Mouse (Mus musculus): ENCODE results near the gene Grb10. TPM values are rescaled to one million over a fixed set of nuclear protein-coding genes. Genes with fewer than 3 reads are reported as not detected.

Grb10 gene
- polyA plus RNA-seq, 1 experiment, result 784 TPM

GRCm38 (mm10) chr11:11931688-11932087 lies 106.8 kb downstream of the Grb10 start:
- no peak overlapping the region for H3K27ac ChIP-seq (ENCODE audit: insufficient read depth, low read length)
- H3K4me3 ChIP-seq (ENCODE audit: insufficient read depth, low read length), result no peak overlapping the region
- H3K4me1 ChIP-seq (ENCODE audit: control insufficient read depth, insufficient read depth, low read length), result no peaks in the 10 kb centered on the region
- no peak for TF ChIP-seq POLR2A (IDR thresholded peaks at IDR 0.05; ENCODE audit: low read depth, low read length)

- H3K27ac ChIP-seq (ENCODE audit: insufficient read depth, low read length), result no peak overlapping the region
- H3K4me3 ChIP-seq (ENCODE audit: insufficient read depth, low read length), result no peak overlapping the region
- TF ChIP-seq POLR2A (IDR thresholded peaks at IDR 0.05; ENCODE audit: low read depth, low read length), result no peak
- TF ChIP-seq CTCF (IDR thresholded peaks at IDR 0.05; ENCODE audit: borderline replicate concordance, insufficient read depth, low read length), result no peak
- H3K4me1 ChIP-seq (ENCODE audit: control insufficient read depth, insufficient read depth, low read length), result no peaks in the 10 kb centered on the region
These were observed 108.0 kb downstream of the Grb10 start for GRCm38 (mm10) chr11:11930527-11930926.

GRCm38 (mm10) chr11:11929059-11929458 lies 109.4 kb downstream of the Grb10 start:
- H3K4me3 ChIP-seq (ENCODE audit: insufficient read depth, low read length), result no peak overlapping the region
- TF ChIP-seq POLR2A (IDR thresholded peaks at IDR 0.05; ENCODE audit: low read depth, low read length) (no peak), CTCF (IDR thresholded peaks at IDR 0.05; ENCODE audit: borderline replicate concordance, insufficient read depth, low read length) (no peak)
- H3K4me1 ChIP-seq (ENCODE audit: control insufficient read depth, insufficient read depth, low read length), result no peaks in the 10 kb centered on the region
- H3K27ac ChIP-seq (ENCODE audit: insufficient read depth, low read length), result no peak overlapping the region

- Histone ChIP-seq H3K27ac (ENCODE audit: insufficient read depth, low read length) (no peak overlapping the region), H3K4me3 (ENCODE audit: insufficient read depth, low read length) (no peak overlapping the region), H3K4me1 (ENCODE audit: control insufficient read depth, insufficient read depth, low read length) (no peaks in the 10 kb centered on the region)
- TF ChIP-seq CTCF (IDR thresholded peaks at IDR 0.05; ENCODE audit: borderline replicate concordance, insufficient read depth, low read length) (no peak), POLR2A (IDR thresholded peaks at IDR 0.05; ENCODE audit: low read depth, low read length) (no peak)
These were observed 109.9 kb downstream of the Grb10 start for GRCm38 (mm10) chr11:11928586-11928985.

- Histone ChIP-seq H3K27ac (ENCODE audit: insufficient read depth, low read length) (no peak overlapping the region), H3K4me3 (ENCODE audit: insufficient read depth, low read length) (no peak overlapping the region), H3K4me1 (ENCODE audit: control insufficient read depth, insufficient read depth, low read length) (no peaks in the 10 kb centered on the region)
- TF ChIP-seq CTCF (IDR thresholded peaks at IDR 0.05; ENCODE audit: borderline replicate concordance, insufficient read depth, low read length), result no peak
- TF ChIP-seq POLR2A (IDR thresholded peaks at IDR 0.05; ENCODE audit: low read depth, low read length), result no peak
These were observed 114.6 kb downstream of the Grb10 start for GRCm38 (mm10) chr11:11923900-11924299.

GRCm38 (mm10) chr11:11923345-11923744 lies 115.1 kb downstream of the Grb10 start:
- Histone ChIP-seq H3K4me3 (ENCODE audit: insufficient read depth, low read length) (no peak overlapping the region), H3K4me1 (ENCODE audit: control insufficient read depth, insufficient read depth, low read length) (no peaks in the 10 kb centered on the region), H3K27ac (ENCODE audit: insufficient read depth, low read length) (no peak overlapping the region)
- TF ChIP-seq POLR2A (IDR thresholded peaks at IDR 0.05; ENCODE audit: low read depth, low read length), result no peak
- no peak for TF ChIP-seq CTCF (IDR thresholded peaks at IDR 0.05; ENCODE audit: borderline replicate concordance, insufficient read depth, low read length)

GRCm38 (mm10) chr11:11922106-11922505 lies 116.4 kb downstream of the Grb10 start:
- no peak for TF ChIP-seq POLR2A (IDR thresholded peaks at IDR 0.05; ENCODE audit: low read depth, low read length)
- TF ChIP-seq CTCF (IDR thresholded peaks at IDR 0.05; ENCODE audit: borderline replicate concordance, insufficient read depth, low read length), result no peak
- H3K4me3 ChIP-seq (ENCODE audit: insufficient read depth, low read length), result no peak overlapping the region

GRCm38 (mm10) chr11:11907703-11908413 lies 130.6 kb downstream of the Grb10 start:
- Histone ChIP-seq H3K27ac (ENCODE audit: insufficient read depth, low read length) (peak overlapping the region; percentile 50; the same call in 1 of the 2 replicates), H3K4me1 (ENCODE audit: control insufficient read depth, insufficient read depth, low read length) (no peaks in the 10 kb centered on the region), H3K4me3 (ENCODE audit: insufficient read depth, low read length) (no peak overlapping the region)
- TF ChIP-seq POLR2A (IDR thresholded peaks at IDR 0.05; ENCODE audit: low read depth, low read length) (no peak), CTCF (IDR thresholded peaks at IDR 0.05; ENCODE audit: borderline replicate concordance, insufficient read depth, low read length) (no peak)

More at GRCm38 (mm10) chr11:11922106-11922505, 116.4 kb downstream of the Grb10 start:
- H3K27ac ChIP-seq (ENCODE audit: insufficient read depth, low read length), result no peak overlapping the region
- H3K4me1 ChIP-seq (ENCODE audit: control insufficient read depth, insufficient read depth, low read length), result no peaks in the 10 kb centered on the region

GRCm38 (mm10) chr11:11905518-11905917 lies 133.0 kb downstream of the Grb10 start:
- TF ChIP-seq CTCF (IDR thresholded peaks at IDR 0.05; ENCODE audit: borderline replicate concordance, insufficient read depth, low read length) (no peak), POLR2A (IDR thresholded peaks at IDR 0.05; ENCODE audit: low read depth, low read length) (no peak)
- Histone ChIP-seq H3K4me3 (ENCODE audit: insufficient read depth, low read length) (no peak overlapping the region), H3K4me1 (ENCODE audit: control insufficient read depth, insufficient read depth, low read length) (no peaks in the 10 kb centered on the region), H3K27ac (ENCODE audit: insufficient read depth, low read length) (no peak overlapping the region)

- Histone ChIP-seq H3K27ac (ENCODE audit: insufficient read depth, low read length) (no peak overlapping the region), H3K4me3 (ENCODE audit: insufficient read depth, low read length) (no peak overlapping the region), H3K4me1 (ENCODE audit: control insufficient read depth, insufficient read depth, low read length) (no peaks in the 10 kb centered on the region)
- no peak for TF ChIP-seq POLR2A (IDR thresholded peaks at IDR 0.05; ENCODE audit: low read depth, low read length)
- no peak for TF ChIP-seq CTCF (IDR thresholded peaks at IDR 0.05; ENCODE audit: borderline replicate concordance, insufficient read depth, low read length)
These were observed 133.5 kb downstream of the Grb10 start for GRCm38 (mm10) chr11:11904995-11905394.
